Mouse (Mus musculus) small intestine, adult 2 months (tissue): ENCODE data around the gene Mrpl41.

Experiments
- CTCF ChIP-seq: fragments of 200-500 bp; IDR thresholded peaks from 2 replicates; pipeline ENCODE4 v1.5.1; 2012; ENCODE audit warnings: low read depth, mild to moderate bottlenecking, control low read depth, inconsistent platforms, low read length, moderate library complexity, mixed read lengths; ENCODE audit not compliant: insufficient replicate concordance, insufficient read length; ENCODE audit errors: extremely low read depth
- POLR2A ChIP-seq: fragments of 200-500 bp; IDR thresholded peaks from 2 replicates; pipeline ENCODE4 v1.6.1; 2012; ENCODE audit warnings: low read depth, mild to moderate bottlenecking, control low read depth, inconsistent platforms, low read length, moderate library complexity

- no peak for TF ChIP-seq CTCF
- no peak for TF ChIP-seq POLR2A
These were observed 22.3 kb downstream of the Mrpl41 start for GRCm38 (mm10) chr2:24952537-24953055.
